27 mouse cellular contexts compared by ENCODE assay signal in genomic region chr1:190869996-190870395, GRCm38 (mm10). TPM values are rescaled to one million over a fixed set of nuclear protein-coding genes. Genes with fewer than 3 reads are reported as not detected.
A peak's percentile ranks its signal among the peaks of the same experiment; 100 is the strongest.
DNase-seq lines count a peak whose midpoint lies in the region; ATAC-seq and TF ChIP-seq lines count a peak whose summit lies in the region.
"Had no signal": no experiment of that assay in that cellular context is flagged by ENCODE, and none has a peak within 500 bp of the region (broad histone marks: within the 10 kb centered on the region; RNA-seq: fewer than 3 reads in every experiment).

No protein-coding gene starts in this region.

- no peak overlapping the region for H3K4me2 ChIP-seq in kidney, embryonic 16.5 days (replicated peaks; ENCODE audit: low read depth, low read length)
- no peak overlapping the region for H3K4me2 ChIP-seq in kidney, embryonic 15.5 days
- H3K4me2 ChIP-seq in liver, embryonic 16.5 days (ENCODE audit: low read depth, low read length): no peak overlapping the region
- no peak overlapping the region for H3K4me2 ChIP-seq in liver, embryonic 11.5 days
- H3K4me2 ChIP-seq in intestine, postnatal 0 days (replicated peaks; ENCODE audit: low read depth): no peak overlapping the region
- H3K4me2 ChIP-seq in neural tube, embryonic 15.5 days: no peak overlapping the region
- H3K4me2 ChIP-seq: embryonic facial prominence, embryonic 13.5 days; forebrain, embryonic 12.5 days; forebrain, embryonic 15.5 days; heart, embryonic 13.5 days; hindbrain, embryonic 12.5 days had no signal

- no peak for ATAC-seq in kidney, embryonic 16.5 days (ENCODE audit: low FRiP score, low TSS enrichment)
- ATAC-seq in kidney, embryonic 15.5 days (replicated peaks; ENCODE audit: low FRiP score): no peak
- ATAC-seq in liver, embryonic 16.5 days (ENCODE audit: low read depth): peak; percentile 80
- ATAC-seq in liver, embryonic 11.5 days (replicated peaks; ENCODE audit: low FRiP score): no peak
- peak; percentile 79 for ATAC-seq in intestine, postnatal 0 days
- ATAC-seq in neural tube, embryonic 15.5 days (ENCODE audit: low FRiP score): no peak
- ATAC-seq: activated CD4-positive, CD25-positive, alpha-beta regulatory T cell, adult 4 months; forebrain, embryonic 15.5 days had no signal

- H3K9me3 ChIP-seq in kidney, embryonic 16.5 days (ENCODE audit: low read length): no peaks in the 10 kb centered on the region
- H3K9me3 ChIP-seq in kidney, embryonic 15.5 days (replicated peaks): no peaks in the 10 kb centered on the region
- H3K9me3 ChIP-seq in liver, embryonic 16.5 days (replicated peaks; ENCODE audit: control insufficient read depth, low read length): no peaks in the 10 kb centered on the region
- H3K9me3 ChIP-seq in liver, embryonic 11.5 days (ENCODE audit: control insufficient read depth, low read length): no peaks in the 10 kb centered on the region
- H3K9me3 ChIP-seq in intestine, postnatal 0 days (ENCODE audit: control insufficient read depth): no peaks in the 10 kb centered on the region
- H3K9me3 ChIP-seq in neural tube, embryonic 15.5 days (replicated peaks): no peaks in the 10 kb centered on the region
- H3K9me3 ChIP-seq: embryonic facial prominence, embryonic 10.5 days; embryonic facial prominence, embryonic 13.5 days; forebrain, embryonic 12.5 days; forebrain, embryonic 15.5 days; heart, embryonic 10.5 days; heart, embryonic 13.5 days; hindbrain, embryonic 12.5 days had no signal

- H3K27me3 ChIP-seq in kidney, embryonic 16.5 days (ENCODE audit: insufficient read depth, low read length): no peaks in the 10 kb centered on the region
- H3K27me3 ChIP-seq in kidney, embryonic 15.5 days: no peaks in the 10 kb centered on the region
- no peaks in the 10 kb centered on the region for H3K27me3 ChIP-seq in liver, embryonic 16.5 days (ENCODE audit: control insufficient read depth, insufficient read depth, low read depth, low read length)
- H3K27me3 ChIP-seq in liver, embryonic 11.5 days (replicated peaks; ENCODE audit: control insufficient read depth, insufficient read depth, low read length): no peaks in the 10 kb centered on the region
- no peaks in the 10 kb centered on the region for H3K27me3 ChIP-seq in intestine, postnatal 0 days (replicated peaks; ENCODE audit: control insufficient read depth, insufficient read depth, low read length)
- no peaks in the 10 kb centered on the region for H3K27me3 ChIP-seq in neural tube, embryonic 15.5 days (replicated peaks)
- H3K27me3 ChIP-seq: embryonic facial prominence, embryonic 13.5 days; forebrain, embryonic 12.5 days; forebrain, embryonic 15.5 days; heart, embryonic 13.5 days; hindbrain, embryonic 12.5 days had no signal

- no peak for TF ChIP-seq CTCF in intestine, postnatal 0 days (IDR thresholded peaks at IDR 0.05; ENCODE audit: low read depth)

- no peak overlapping the region for H3K4me3 ChIP-seq in kidney, embryonic 16.5 days (ENCODE audit: low read length)
- no peak overlapping the region for H3K4me3 ChIP-seq in kidney, embryonic 15.5 days (replicated peaks)
- H3K4me3 ChIP-seq in liver, embryonic 16.5 days (ENCODE audit: low read depth, low read length): no peak overlapping the region
- H3K4me3 ChIP-seq in liver, embryonic 11.5 days (ENCODE audit: low read depth, low read length): no peak overlapping the region
- no peak overlapping the region for H3K4me3 ChIP-seq in intestine, postnatal 0 days (ENCODE audit: low read depth, low read length)
- no peak overlapping the region for H3K4me3 ChIP-seq in neural tube, embryonic 15.5 days (replicated peaks)
- H3K4me3 ChIP-seq: embryonic facial prominence, embryonic 10.5 days; embryonic facial prominence, embryonic 13.5 days; erythroblast, embryonic 14.5 days; forebrain, embryonic 12.5 days; forebrain, embryonic 15.5 days; heart, embryonic 10.5 days; heart, embryonic 13.5 days; hindbrain, embryonic 12.5 days had no signal

- 0 out of 2 replicates have a peak overlapping the region, but pooled peaks have one; percentile 10 for H3K27ac ChIP-seq in kidney, embryonic 16.5 days (ENCODE audit: low read length)
- H3K27ac ChIP-seq in kidney, embryonic 15.5 days: no peak overlapping the region
- H3K27ac ChIP-seq in liver, embryonic 16.5 days (ENCODE audit: low read length): peak overlapping the region; percentile 51
- no peak overlapping the region for H3K27ac ChIP-seq in liver, embryonic 11.5 days (ENCODE audit: low read depth, low read length)
- peak overlapping the region; percentile 70 for H3K27ac ChIP-seq in intestine, postnatal 0 days (ENCODE audit: low read depth, low read length)
- no peak overlapping the region for H3K27ac ChIP-seq in neural tube, embryonic 15.5 days (replicated peaks)
- H3K27ac ChIP-seq: embryonic facial prominence, embryonic 10.5 days; embryonic facial prominence, embryonic 13.5 days; forebrain, embryonic 12.5 days; forebrain, embryonic 15.5 days; heart, embryonic 10.5 days; heart, embryonic 13.5 days; hindbrain, embryonic 12.5 days had no signal

- no peak for DNase-seq in liver, embryonic 11.5 days (ENCODE audit: low spot score)
- DNase-seq in yolk sac, embryonic 10.5 days (ENCODE audit: low spot score): peak; percentile 21
- DNase-seq in left cerebral cortex, postnatal 10 days (ENCODE audit: extremely low spot score in 1 of 2, low spot score in 2 of 2): no peak
- DNase-seq: adrenal gland, adult 8-10 months; adrenal gland, postnatal 25 days; cerebellum, adult 11-12 months; cerebellum, adult 8-10 months; cerebellum, postnatal 10 days; cerebellum, postnatal 36 days; embryo, embryonic 11 days; gastrocnemius, postnatal 25 days; heart, adult 18-20 months; heart, postnatal 14 days had no signal

- H3K9ac ChIP-seq in kidney, embryonic 16.5 days (replicated peaks; ENCODE audit: low read length): no peak overlapping the region
- H3K9ac ChIP-seq in kidney, embryonic 15.5 days: no peak overlapping the region
- no peak overlapping the region for H3K9ac ChIP-seq in liver, embryonic 16.5 days (ENCODE audit: low read depth, low read length)
- no peak overlapping the region for H3K9ac ChIP-seq in liver, embryonic 11.5 days (ENCODE audit: low read depth, low read length)
- no peak overlapping the region for H3K9ac ChIP-seq in intestine, postnatal 0 days (ENCODE audit: low read depth, low read length)
- no peak overlapping the region for H3K9ac ChIP-seq in neural tube, embryonic 15.5 days (replicated peaks)
- H3K9ac ChIP-seq: embryonic facial prominence, embryonic 13.5 days; forebrain, embryonic 12.5 days; forebrain, embryonic 15.5 days; heart, embryonic 13.5 days; hindbrain, embryonic 12.5 days had no signal

- no peaks in the 10 kb centered on the region for H3K4me1 ChIP-seq in kidney, embryonic 16.5 days (ENCODE audit: insufficient read depth, low read length)
- no peaks in the 10 kb centered on the region for H3K4me1 ChIP-seq in kidney, embryonic 15.5 days
- peaks cover 4% of the 10 kb centered on the region; the same call in 1 of the 2 replicates for H3K4me1 ChIP-seq in liver, embryonic 16.5 days (ENCODE audit: control insufficient read depth, low read depth, low read length)
- no peaks in the 10 kb centered on the region for H3K4me1 ChIP-seq in liver, embryonic 11.5 days (replicated peaks; ENCODE audit: control insufficient read depth, insufficient read depth, low read length)
- H3K4me1 ChIP-seq in intestine, postnatal 0 days (replicated peaks; ENCODE audit: control insufficient read depth, insufficient read depth, low read length): no peaks in the 10 kb centered on the region
- no peaks in the 10 kb centered on the region for H3K4me1 ChIP-seq in neural tube, embryonic 15.5 days
- H3K4me1 ChIP-seq: embryonic facial prominence, embryonic 10.5 days; embryonic facial prominence, embryonic 13.5 days; forebrain, embryonic 12.5 days; forebrain, embryonic 15.5 days; heart, embryonic 10.5 days; heart, embryonic 13.5 days; hindbrain, embryonic 12.5 days had no signal

- WGBS in kidney, embryonic 16.5 days: 84% methylated on average over 4 of the region's 4 CpGs
- WGBS in kidney, embryonic 15.5 days: 88% methylated on average over 4 of the region's 4 CpGs
- WGBS in liver, embryonic 16.5 days (ENCODE audit: insufficient replicate concordance): 78% methylated on average over 4 of the region's 4 CpGs
- WGBS in liver, embryonic 11.5 days: 88% methylated on average over 4 of the region's 4 CpGs
- 62% methylated on average over 4 of the region's 4 CpGs for WGBS in intestine, postnatal 0 days
- WGBS in neural tube, embryonic 15.5 days: 94% methylated on average over 4 of the region's 4 CpGs

- intact Hi-C loops in left cerebral cortex, postnatal 10 days (cut with DNase I): loop anchor here (5.0 kb wide), 1 partner anchor 38 kb away; no protein-coding TSS in a partner anchor

- peaks cover 17% of the 10 kb centered on the region for H3K36me3 ChIP-seq in kidney, embryonic 16.5 days (ENCODE audit: insufficient read depth, low read length)
- H3K36me3 ChIP-seq in kidney, embryonic 15.5 days: peaks cover 46% of the 10 kb centered on the region
- no peaks in the 10 kb centered on the region for H3K36me3 ChIP-seq in liver, embryonic 16.5 days (ENCODE audit: control insufficient read depth, insufficient read depth)
- H3K36me3 ChIP-seq in liver, embryonic 11.5 days (ENCODE audit: control insufficient read depth, insufficient read depth, low read length): 0 out of 2 replicates have a peak, but pooled peaks cover 4% of the 10 kb centered on the region
- peaks cover 9% of the 10 kb centered on the region; the same call in 1 of the 2 replicates for H3K36me3 ChIP-seq in intestine, postnatal 0 days (ENCODE audit: control insufficient read depth, insufficient read depth)
- peaks cover 31% of the 10 kb centered on the region for H3K36me3 ChIP-seq in neural tube, embryonic 15.5 days

RNA-seq across cellular contexts. Expression of gene Rps6kc1, which starts 41.6 kb away (rescaled TPM):
- polyA plus RNA-seq in kidney, embryonic 16.5 days (2015; fragmentation: Nextera tagmentation; extraction: Ambion mirVana): 13.7 and 14.4 TPM in 2 replicates
- 11.4 and 14.8 TPM in 2 replicates for polyA plus RNA-seq in kidney, embryonic 15.5 days (2015; fragmentation: Nextera tagmentation; extraction: Ambion mirVana)
- 3.4 and 4.9 TPM in 2 replicates for polyA plus RNA-seq in liver, embryonic 16.5 days (2015; fragmentation: Nextera tagmentation; extraction: Ambion mirVana)
- polyA plus RNA-seq in liver, embryonic 11.5 days (2014; fragmentation: Nextera tagmentation; extraction: Ambion mirVana): 10.0 and 11.1 TPM in 2 replicates
- 6.0 and 6.2 TPM in 2 replicates for polyA plus RNA-seq in intestine, postnatal 0 days (2015; fragmentation: Nextera tagmentation; extraction: Ambion mirVana)
- 26.5 and 27.3 TPM in 2 replicates for polyA plus RNA-seq in neural tube, embryonic 15.5 days (2015; fragmentation: Nextera tagmentation; extraction: Ambion mirVana)
- 10 to 100 TPM; 68.2 to 72.6 TPM for total RNA-seq in left cerebral cortex, postnatal 10 days (2021)

RNA-seq across cellular contexts. Expression of gene Angel2, which starts 54.9 kb away (rescaled TPM):
- polyA plus RNA-seq in kidney, embryonic 16.5 days (2015; fragmentation: Nextera tagmentation; extraction: Ambion mirVana): 44.8 and 44.9 TPM in 2 replicates
- polyA plus RNA-seq in kidney, embryonic 15.5 days (2015; fragmentation: Nextera tagmentation; extraction: Ambion mirVana): 45.7 and 48.7 TPM in 2 replicates
- polyA plus RNA-seq in liver, embryonic 16.5 days (2015; fragmentation: Nextera tagmentation; extraction: Ambion mirVana): 11.3 and 11.6 TPM in 2 replicates
- polyA plus RNA-seq in liver, embryonic 11.5 days (2014; fragmentation: Nextera tagmentation; extraction: Ambion mirVana): 32.1 and 34.1 TPM in 2 replicates
- 23.2 and 23.8 TPM in 2 replicates for polyA plus RNA-seq in intestine, postnatal 0 days (2015; fragmentation: Nextera tagmentation; extraction: Ambion mirVana)
- polyA plus RNA-seq in neural tube, embryonic 15.5 days (2015; fragmentation: Nextera tagmentation; extraction: Ambion mirVana): 37.4 and 42.2 TPM in 2 replicates
- 10 to 100 TPM; 60.9 to 63.8 TPM for total RNA-seq in left cerebral cortex, postnatal 10 days (2021)

Comparison
In these comparisons a context has a peak if more than half of its experiments do, and no peak if none do; other contexts are left out.
1. ATAC-seq: peak in liver, embryonic 16.5 days (single experiment) and intestine, postnatal 0 days (single experiment); none in kidney, embryonic 16.5 days (single experiment), kidney, embryonic 15.5 days (single experiment), liver, embryonic 11.5 days (single experiment) and neural tube, embryonic 15.5 days (single experiment).
2. H3K27ac ChIP-seq: peak in kidney, embryonic 16.5 days (single experiment), liver, embryonic 16.5 days (single experiment) and intestine, postnatal 0 days (single experiment); none in kidney, embryonic 15.5 days (single experiment), liver, embryonic 11.5 days (single experiment) and neural tube, embryonic 15.5 days (single experiment).